Mouse (Mus musculus) liver, embryonic 16.5 days (tissue): ENCODE results near the gene Arhgef25. TPM values are rescaled to one million over a fixed set of nuclear protein-coding genes. Genes with fewer than 3 reads are reported as not detected.
"Not testable (repeated sequence)": the region's sequence is repeated elsewhere in the genome, so short reads cannot be mapped to it uniquely, and the experiment has no call there.

Experiments
- ATAC-seq: fragments of 200-750 bp; cut with Nextera tagmentation; 2 replicates; pipeline ENCODE4 v1.8.0; 2017; ENCODE audit warnings: low read depth, mild to moderate bottlenecking, moderate number of reproducible peaks, moderate library complexity
- H3K27ac ChIP-seq: fragments of 300-500 bp; sonication (generic); 2 replicates; pipeline ENCODE4 v1.5.1; 2014; ENCODE audit warnings: mild to moderate bottlenecking, low read length
- H3K27me3 ChIP-seq: fragments of 300-500 bp; sonication (generic); 2 replicates; pipeline ENCODE4 v1.6.1; 2014; ENCODE audit warnings: low read depth, low read length, mixed read lengths; ENCODE audit not compliant: control insufficient read depth, insufficient read depth
- H3K36me3 ChIP-seq: fragments of 300-500 bp; sonication (generic); 2 replicates; pipeline ENCODE4 v1.6.1; 2014; ENCODE audit warnings: mild to moderate bottlenecking; ENCODE audit not compliant: control insufficient read depth, insufficient read depth
- H3K4me1 ChIP-seq: fragments of 300-500 bp; sonication (generic); 2 replicates; pipeline ENCODE4 v1.6.1; 2014; ENCODE audit warnings: low read depth, low read length, mixed read lengths; ENCODE audit not compliant: control insufficient read depth
- H3K4me2 ChIP-seq: fragments of 300-500 bp; sonication (generic); 2 replicates; pipeline ENCODE4 v1.6.1; 2014; ENCODE audit warnings: low read depth, low read length, mixed read lengths
- H3K4me3 ChIP-seq: fragments of 300-500 bp; sonication (generic); 2 replicates; pipeline ENCODE4 v1.5.1; 2014; ENCODE audit warnings: low read depth, mild to moderate bottlenecking, low read length
- H3K9ac ChIP-seq: fragments of 300-500 bp; sonication (generic); 2 replicates; pipeline ENCODE4 v1.6.1; 2014; ENCODE audit warnings: low read depth, low read length
- H3K9me3 ChIP-seq: fragments of 300-500 bp; sonication (generic); replicated peaks from 2 replicates; pipeline ENCODE4 v1.6.1; 2016; ENCODE audit warnings: low read length; ENCODE audit not compliant: control insufficient read depth
- whole genome bisulfite sequencing: fragments of 180-500 bp; shearing (Covaris S2); extraction: QIAGEN DNeasy Blood & Tissue Kit; methylation state at CpG from one replicate; pipeline ENCODE4 v1.1.7; 2014; ENCODE audit not compliant: insufficient replicate concordance; 5-methylcytosine and 5-hydroxymethylcytosine counted together
- polyA plus RNA-seq: library from polyadenylated mRNA; unstranded; fragments of >200 nt; fragmentation: Nextera tagmentation; extraction: Ambion mirVana; gene quantifications from 2 replicates; pipeline ENCODE4 v1.2.1, GENCODE M21; 2015

The Arhgef25 gene
- polyA plus RNA-seq, 1 experiment from 2014 or later, result 5.7 TPM

GRCm38 (mm10) chr10:127160081-127160480 lies 29.8 kb downstream of the Arhgef25 start:
- 64% methylated on average over 9 of the region's 9 CpGs for WGBS
- 0 out of 2 replicates have a peak, but pooled peaks have one; percentile 6 for ATAC-seq
- H3K9ac ChIP-seq, result no peak overlapping the region
- no peak overlapping the region for H3K27ac ChIP-seq
- H3K4me1 ChIP-seq, result peaks cover 5% of the 10 kb centered on the region
- H3K9me3 ChIP-seq, result no peaks in the 10 kb centered on the region
- H3K4me2 ChIP-seq, result no peak overlapping the region
- peaks cover 3% of the 10 kb centered on the region for H3K27me3 ChIP-seq
- no peaks in the 10 kb centered on the region for H3K36me3 ChIP-seq
- no peak overlapping the region for H3K4me3 ChIP-seq

DNA sequence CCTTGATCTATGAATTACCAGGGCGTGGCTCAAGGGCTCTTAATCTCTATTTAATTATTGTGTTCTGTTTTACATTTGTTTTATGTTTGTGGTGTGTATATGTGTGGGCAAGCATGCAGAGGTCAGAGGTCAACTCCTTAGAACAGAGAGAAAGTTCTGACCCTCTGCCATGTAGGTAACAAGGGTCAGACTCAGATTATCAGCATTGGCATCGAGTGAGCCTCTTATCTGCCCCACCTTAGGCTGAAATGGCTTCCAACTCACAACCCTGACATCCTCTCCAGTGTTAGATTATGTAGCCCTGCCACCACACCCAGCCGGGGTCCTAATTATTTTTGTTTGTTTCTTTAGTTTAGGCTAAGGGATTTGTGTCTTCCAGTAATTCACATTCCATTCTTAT lies 31.4 kb downstream of the Arhgef25 start:
- no peaks in the 10 kb centered on the region; the same call in 1 of the 2 replicates for H3K4me1 ChIP-seq
- H3K27me3 ChIP-seq, result no peaks in the 10 kb centered on the region
- no peaks in the 10 kb centered on the region for H3K9me3 ChIP-seq
- WGBS, result 39% methylated on average over 3 of the region's 3 CpGs
- no peaks in the 10 kb centered on the region for H3K36me3 ChIP-seq
- H3K4me2 ChIP-seq, result no peak overlapping the region
- no peak for ATAC-seq
- H3K4me3 ChIP-seq, result no peak overlapping the region
- H3K27ac ChIP-seq, result no peak overlapping the region
- H3K9ac ChIP-seq, result no peak overlapping the region

DNA sequence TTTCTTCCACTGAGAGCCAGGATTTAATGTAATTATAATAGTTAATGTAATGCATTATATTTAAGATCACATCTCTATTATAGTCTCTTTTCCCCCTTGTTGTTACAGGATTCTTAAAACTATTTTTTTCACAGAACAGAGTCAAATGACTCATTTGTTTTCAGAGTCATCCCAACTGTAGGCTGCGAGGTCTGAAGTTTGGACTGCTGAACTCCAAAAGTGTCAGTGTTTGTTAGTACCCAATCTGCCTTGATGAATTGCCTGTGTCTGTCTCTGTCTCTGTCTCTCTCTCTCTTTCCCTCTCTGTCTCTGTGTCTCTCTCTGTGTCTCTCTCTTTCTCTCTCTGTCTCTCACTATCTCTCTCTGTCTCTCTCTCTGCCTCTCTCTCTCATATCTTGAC lies 33.4 kb downstream of the Arhgef25 start:
- Histone ChIP-seq H3K4me3 (no peak overlapping the region), H3K27ac (peak overlapping the region; percentile 51), H3K36me3 (no peaks in the 10 kb centered on the region), H3K9ac (no peak overlapping the region), H3K4me1 (peaks cover under 1% of the 10 kb centered on the region; the same call in 1 of the 2 replicates), H3K4me2 (no peak overlapping the region), H3K9me3 (no peaks in the 10 kb centered on the region), H3K27me3 (no peaks in the 10 kb centered on the region)
- peak; percentile 35; the same call in 1 of the 2 replicates for ATAC-seq
- WGBS, result 50% methylated on average over 1 of the region's 1 CpGs

- Histone ChIP-seq H3K4me1 (peaks cover 4% of the 10 kb centered on the region; the same call in 1 of the 2 replicates), H3K9ac (no peak overlapping the region), H3K27me3 (no peaks in the 10 kb centered on the region), H3K36me3 (no peaks in the 10 kb centered on the region), H3K4me2 (no peak overlapping the region), H3K9me3 (no peaks in the 10 kb centered on the region), H3K4me3 (no peak overlapping the region), H3K27ac (peak overlapping the region; percentile 49)
- WGBS, result 72% methylated on average over 1 of the region's 1 CpGs
- peak; percentile 36; the same call in 1 of the 2 replicates for ATAC-seq
Observed at GRCm38 (mm10) chr10:127156089-127156488, 33.8 kb downstream of the Arhgef25 start.

- no peak overlapping the region for H3K4me2 ChIP-seq
- ATAC-seq, result no peak
Observed at GRCm38 (mm10) chr10:127154652-127155051, 35.2 kb downstream of the Arhgef25 start.

GRCm38 (mm10) chr10:127154241-127154640 lies 35.6 kb downstream of the Arhgef25 start:
- Histone ChIP-seq H3K27ac (no peak overlapping the region), H3K36me3 (no peaks in the 10 kb centered on the region), H3K9ac (no peak overlapping the region), H3K4me1 (peaks cover 7% of the 10 kb centered on the region; the same call in 1 of the 2 replicates), H3K4me2 (no peak overlapping the region), H3K27me3 (no peaks in the 10 kb centered on the region), H3K4me3 (no peak overlapping the region), H3K9me3 (no peaks in the 10 kb centered on the region)
- 0 out of 2 replicates have a peak, but pooled peaks have one; percentile 25 for ATAC-seq
- WGBS, result 77% methylated on average over 2 of the region's 2 CpGs

More at GRCm38 (mm10) chr10:127154652-127155051, 35.2 kb downstream of the Arhgef25 start:
- H3K27ac ChIP-seq, result no peak overlapping the region
- H3K9me3 ChIP-seq, result no peaks in the 10 kb centered on the region
- WGBS, result 69% methylated on average over 5 of the region's 5 CpGs
- no peaks in the 10 kb centered on the region for H3K27me3 ChIP-seq
- no peaks in the 10 kb centered on the region for H3K36me3 ChIP-seq
- H3K9ac ChIP-seq, result no peak overlapping the region
- H3K4me3 ChIP-seq, result no peak overlapping the region
- H3K4me1 ChIP-seq, result peaks cover 7% of the 10 kb centered on the region; the same call in 1 of the 2 replicates

DNA sequence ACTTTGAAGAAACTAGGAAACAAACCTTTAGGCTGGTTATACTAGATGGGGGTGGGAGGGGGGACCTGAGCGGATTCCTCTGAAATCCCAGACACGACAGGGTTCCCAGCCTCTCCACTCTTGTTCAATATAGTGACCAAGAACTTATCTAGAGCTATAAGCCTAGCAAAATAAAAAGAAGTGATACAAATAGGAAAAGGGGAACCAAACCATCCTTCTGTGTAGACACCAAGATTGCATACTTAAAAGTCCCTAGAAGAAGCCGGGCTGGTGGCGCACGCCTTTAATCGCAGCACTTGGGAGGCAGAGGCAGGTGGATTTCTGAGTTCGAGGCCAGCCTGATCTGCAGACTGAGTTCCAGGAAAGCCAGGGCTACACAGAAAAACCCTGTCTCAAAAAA lies 36.6 kb downstream of the Arhgef25 start:
- H3K4me2 ChIP-seq, result no peak overlapping the region
- H3K27ac ChIP-seq, result no peak overlapping the region
- H3K4me3 ChIP-seq, result no peak overlapping the region
- WGBS, result 78% methylated on average over 7 of the region's 7 CpGs
- no peak for ATAC-seq
- no peaks in the 10 kb centered on the region for H3K9me3 ChIP-seq
- H3K9ac ChIP-seq, result no peak overlapping the region
- no peaks in the 10 kb centered on the region for H3K27me3 ChIP-seq
- peaks cover 7% of the 10 kb centered on the region; the same call in 1 of the 2 replicates for H3K4me1 ChIP-seq
- H3K36me3 ChIP-seq, result no peaks in the 10 kb centered on the region

DNA sequence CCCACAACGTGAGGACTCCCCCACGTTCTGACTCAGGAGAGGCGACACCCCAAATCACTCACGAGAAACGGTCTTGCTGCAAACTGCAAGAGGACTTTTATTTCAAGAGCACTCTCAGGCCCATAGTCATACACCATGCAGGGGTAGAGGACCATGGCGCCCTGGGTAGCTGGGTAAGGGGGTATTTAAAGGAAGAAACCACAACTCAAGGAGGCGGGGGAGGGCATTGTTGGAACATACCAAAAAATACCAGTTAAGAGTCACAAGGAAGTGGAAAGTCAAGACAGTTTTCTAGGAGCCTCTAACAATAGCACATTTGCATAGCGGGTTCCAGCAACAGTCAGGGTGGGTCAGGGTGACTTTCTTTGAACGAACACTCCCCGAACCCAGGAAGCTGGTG lies 37.3 kb downstream of the Arhgef25 start:
- WGBS, result 71% methylated on average over 10 of the region's 10 CpGs
- H3K4me2 ChIP-seq, result not testable (repeated sequence)

DNA sequence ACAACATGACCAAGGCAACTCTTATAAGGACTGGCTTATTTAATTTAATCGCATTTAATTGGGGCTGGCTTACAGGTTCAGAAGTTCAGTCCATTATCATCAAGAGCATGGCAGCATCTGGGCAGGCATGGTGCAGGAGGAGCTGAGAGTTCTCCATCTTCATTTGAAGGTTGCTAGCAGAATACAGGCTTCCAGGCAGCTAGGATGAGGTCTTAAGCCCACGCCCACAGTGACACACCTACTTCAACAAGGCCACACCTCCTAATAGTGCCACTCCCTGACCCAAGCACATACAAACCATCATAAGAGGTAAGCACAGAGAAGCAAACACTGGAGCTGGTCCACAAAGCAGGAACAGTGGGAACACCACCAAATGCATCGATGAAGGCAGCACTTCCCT lies 38.6 kb downstream of the Arhgef25 start:
- not testable (repeated sequence) for ATAC-seq, H3K4me1 ChIP-seq, H3K4me3 ChIP-seq, H3K9me3 ChIP-seq, H3K9ac ChIP-seq, H3K4me2 ChIP-seq, H3K27me3 ChIP-seq, H3K36me3 ChIP-seq, H3K27ac ChIP-seq
- WGBS, result 70% methylated on average over 3 of the region's 3 CpGs

More for the DNA sequence above, 37.3 kb downstream of the Arhgef25 start:
- not testable (repeated sequence) for ATAC-seq, H3K9ac ChIP-seq, H3K9me3 ChIP-seq, H3K36me3 ChIP-seq, H3K27ac ChIP-seq, H3K4me1 ChIP-seq, H3K27me3 ChIP-seq, H3K4me3 ChIP-seq
